19 mouse cellular contexts compared by ENCODE assay signal in the genomic region with DNA sequence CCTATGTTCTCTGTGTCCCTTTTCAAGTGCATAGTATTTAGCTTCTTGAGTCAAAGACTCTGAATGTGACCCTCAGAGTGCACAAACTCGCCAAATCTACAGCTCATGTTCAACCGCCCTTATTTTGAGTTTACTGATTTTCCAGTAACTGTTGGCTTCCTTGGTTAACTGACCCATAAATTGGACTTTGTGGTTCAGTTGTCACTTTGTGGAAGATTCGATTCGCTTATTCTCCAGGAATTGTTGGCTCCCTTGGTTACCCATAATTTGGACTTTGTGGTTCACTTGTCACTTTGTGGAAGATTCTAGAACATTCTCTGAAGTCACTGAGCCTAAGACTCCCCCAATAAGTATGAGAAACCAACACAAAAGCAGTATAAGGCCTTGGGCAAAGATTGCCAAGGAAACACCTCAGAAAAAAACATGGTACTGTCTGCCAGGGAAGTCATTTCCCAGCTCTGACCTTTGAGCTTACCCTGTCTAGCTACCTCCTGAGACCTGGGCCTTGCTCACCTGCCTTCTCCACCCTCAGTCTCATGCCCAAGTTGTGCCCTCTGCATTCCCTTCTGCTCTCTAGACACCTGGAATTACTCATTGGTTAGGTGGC. TPM values are rescaled to one million over a fixed set of nuclear protein-coding genes. Genes with fewer than 3 reads are reported as not detected.
"Had no signal": no experiment of that assay in that cellular context is flagged by ENCODE, and none has a peak within 500 bp of the region (broad histone marks: within the 10 kb centered on the region; RNA-seq: fewer than 3 reads in every experiment).

No protein-coding gene starts in this region.

- H3K4me2 ChIP-seq: limb, embryonic 13.5 days; liver, embryonic 13.5 days; midbrain, embryonic 12.5 days; midbrain, embryonic 15.5 days; neural tube, embryonic 13.5 days; stomach, embryonic 15.5 days had no signal

- H3K36me3 ChIP-seq: limb, embryonic 10.5 days; limb, embryonic 13.5 days; liver, embryonic 13.5 days; midbrain, embryonic 12.5 days; midbrain, embryonic 15.5 days; neural tube, embryonic 13.5 days; stomach, embryonic 15.5 days had no signal

- H3K27me3 ChIP-seq: limb, embryonic 13.5 days; liver, embryonic 13.5 days; midbrain, embryonic 12.5 days; midbrain, embryonic 15.5 days; neural tube, embryonic 13.5 days; stomach, embryonic 15.5 days had no signal

- H3K9me3 ChIP-seq: limb, embryonic 10.5 days; limb, embryonic 13.5 days; liver, embryonic 13.5 days; midbrain, embryonic 12.5 days; midbrain, embryonic 15.5 days; neural tube, embryonic 13.5 days; stomach, embryonic 15.5 days had no signal

- DNase-seq: liver; liver, embryonic 13.5 days; lung, adult 2 months; lung, postnatal 14 days; lung, postnatal 4 days; retina, postnatal 1 day; right cerebral cortex, postnatal 25 days; spleen, adult 18-20 months; thymus, postnatal 25 days had no signal

- ATAC-seq: intestine, postnatal 0 days; midbrain, embryonic 15.5 days had no signal

- H3K4me1 ChIP-seq: limb, embryonic 10.5 days; limb, embryonic 13.5 days; liver, embryonic 13.5 days; midbrain, embryonic 12.5 days; midbrain, embryonic 15.5 days; neural tube, embryonic 13.5 days; stomach, embryonic 15.5 days had no signal

- H3K9ac ChIP-seq: limb, embryonic 13.5 days; liver, embryonic 13.5 days; midbrain, embryonic 12.5 days; midbrain, embryonic 15.5 days; neural tube, embryonic 13.5 days; stomach, embryonic 15.5 days had no signal

- H3K4me3 ChIP-seq: limb, embryonic 10.5 days; limb, embryonic 13.5 days; liver, embryonic 13.5 days; midbrain, embryonic 12.5 days; midbrain, embryonic 15.5 days; myocyte; neural tube, embryonic 13.5 days; stomach, embryonic 15.5 days had no signal

- H3K27ac ChIP-seq: limb, embryonic 10.5 days; limb, embryonic 13.5 days; liver, embryonic 13.5 days; midbrain, embryonic 12.5 days; midbrain, embryonic 15.5 days; neural tube, embryonic 13.5 days; stomach, embryonic 15.5 days had no signal

RNA-seq across cellular contexts. Expression of a gene that starts 4.9 kb away (rescaled TPM):
- polyA plus RNA-seq: limb, embryonic 10.5 days; limb, embryonic 13.5 days; lung, adult 2 months; lung, embryonic 16.5 days; midbrain, embryonic 12.5 days; midbrain, embryonic 15.5 days; myocyte; neural tube, embryonic 13.5 days; stomach, embryonic 15.5 days; thymus, postnatal 0 days had no signal

RNA-seq across cellular contexts. Expression of a gene that starts 24.3 kb away (rescaled TPM):
- polyA plus RNA-seq: intestine, postnatal 0 days; limb, embryonic 10.5 days; limb, embryonic 13.5 days; lung, adult 2 months; lung, embryonic 16.5 days; midbrain, embryonic 12.5 days; midbrain, embryonic 15.5 days; myocyte; neural tube, embryonic 13.5 days; thymus, postnatal 0 days had no signal

RNA-seq across cellular contexts. Expression of a gene that starts 43.2 kb away (rescaled TPM):
- polyA plus RNA-seq: intestine, postnatal 0 days; limb, embryonic 10.5 days; lung, adult 2 months; midbrain, embryonic 12.5 days; midbrain, embryonic 15.5 days had no signal
